9 mouse cellular contexts compared by ENCODE assay signal in genomic region chr17:51304964-51305363, GRCm38 (mm10).
DNase-seq lines count a peak whose midpoint lies in the region; ATAC-seq lines count a peak whose summit lies in the region.
"Had no signal": no experiment of that assay in that cellular context is flagged by ENCODE, and none has a peak within 500 bp of the region (broad histone marks: within the 10 kb centered on the region; RNA-seq: fewer than 3 reads in every experiment).

No protein-coding gene starts in this region.

- no peaks in the 10 kb centered on the region for H3K4me1 ChIP-seq in kidney, embryonic 16.5 days (ENCODE audit: insufficient read depth, low read length)
- no peaks in the 10 kb centered on the region for H3K4me1 ChIP-seq in heart, embryonic 14.5 days (ENCODE audit: control insufficient read depth in 2 of 2, insufficient read depth in 2 of 2, low read length in 2 of 2)
- H3K4me1 ChIP-seq: embryonic facial prominence, embryonic 15.5 days had no signal

- H3K27ac ChIP-seq in kidney, embryonic 16.5 days (ENCODE audit: low read length): no peak overlapping the region
- H3K27ac ChIP-seq in heart, embryonic 14.5 days (replicated peaks in 1 of 2; ENCODE audit: control insufficient read depth in 1 of 2, insufficient read depth in 1 of 2, low read depth in 2 of 2, low read length in 2 of 2): no peak overlapping the region
- H3K27ac ChIP-seq: embryonic facial prominence, embryonic 15.5 days had no signal

- no peak for DNase-seq in kidney, postnatal 25 days
- DNase-seq in ZHBTc4 (ENCODE audit: low read depth, low spot score): peak; percentile 68
- DNase-seq in lung, postnatal 14 days: peak; percentile 1
- no peak for DNase-seq in yolk sac, embryonic 10.5 days (ENCODE audit: low spot score)
- no peak for DNase-seq in frontal cortex, postnatal 14 days (ENCODE audit: low spot score in 2 of 2)

- H3K4me2 ChIP-seq in kidney, embryonic 16.5 days (replicated peaks; ENCODE audit: low read depth, low read length): peak overlapping the region; percentile 26
- H3K4me2 ChIP-seq in heart, embryonic 14.5 days (ENCODE audit: low read length): peak overlapping the region; percentile 26
- H3K4me2 ChIP-seq: embryonic facial prominence, embryonic 15.5 days had no signal

- H3K36me3 ChIP-seq in kidney, embryonic 16.5 days (ENCODE audit: insufficient read depth, low read length): no peaks in the 10 kb centered on the region
- no peaks in the 10 kb centered on the region for H3K36me3 ChIP-seq in heart, embryonic 14.5 days (ENCODE audit: control insufficient read depth, insufficient read depth, low read length)
- H3K36me3 ChIP-seq: embryonic facial prominence, embryonic 15.5 days had no signal

- H3K9me3 ChIP-seq in kidney, embryonic 16.5 days (ENCODE audit: low read length): no peaks in the 10 kb centered on the region
- no peaks in the 10 kb centered on the region for H3K9me3 ChIP-seq in heart, embryonic 14.5 days (ENCODE audit: control insufficient read depth, low read length)
- H3K9me3 ChIP-seq: embryonic facial prominence, embryonic 15.5 days had no signal

- H3K4me3 ChIP-seq in kidney, embryonic 16.5 days (ENCODE audit: low read length): no peak overlapping the region
- no peak overlapping the region for H3K4me3 ChIP-seq in heart, embryonic 14.5 days (ENCODE audit: control insufficient read depth in 1 of 2, insufficient read depth in 1 of 2, low read depth in 1 of 2, low read length in 2 of 2)
- H3K4me3 ChIP-seq: embryonic facial prominence, embryonic 15.5 days had no signal

- ATAC-seq in kidney, embryonic 16.5 days (ENCODE audit: low FRiP score, low TSS enrichment): peak; percentile 82
- ATAC-seq in heart, embryonic 14.5 days (ENCODE audit: insufficient number of reproducible peaks, insufficient read depth, low FRiP score, low read depth): no peak
- ATAC-seq in monocyte, adult 5-6 weeks (replicated peaks; ENCODE audit: insufficient number of reproducible peaks, low FRiP score, low TSS enrichment, poor library complexity, severe bottlenecking): no peak

- no peaks in the 10 kb centered on the region for H3K27me3 ChIP-seq in kidney, embryonic 16.5 days (ENCODE audit: insufficient read depth, low read length)
- H3K27me3 ChIP-seq in heart, embryonic 14.5 days (ENCODE audit: control insufficient read depth, insufficient read depth, low read length): no peaks in the 10 kb centered on the region
- H3K27me3 ChIP-seq: embryonic facial prominence, embryonic 15.5 days had no signal

- H3K9ac ChIP-seq in kidney, embryonic 16.5 days (replicated peaks; ENCODE audit: low read length): no peak overlapping the region
- H3K9ac ChIP-seq in heart, embryonic 14.5 days (ENCODE audit: low read length): no peak overlapping the region
- H3K9ac ChIP-seq: embryonic facial prominence, embryonic 15.5 days had no signal

- 45% methylated on average over 14 of the region's 14 CpGs for WGBS in kidney, embryonic 16.5 days
- WGBS in heart, embryonic 14.5 days: 34% methylated on average over 14 of the region's 14 CpGs

Comparison
In these comparisons a context has a peak if more than half of its experiments do, and no peak if none do; other contexts are left out.
1. DNase-seq: peak in ZHBTc4 (single experiment) and lung, postnatal 14 days (single experiment); none in kidney, postnatal 25 days (0 of 2), yolk sac, embryonic 10.5 days (single experiment) and frontal cortex, postnatal 14 days (0 of 2).